Mouse (Mus musculus): ENCODE results near the gene Gramd4. TPM values are rescaled to one million over a fixed set of nuclear protein-coding genes. Genes with fewer than 3 reads are reported as not detected.

The Gramd4 gene
- polyA plus RNA-seq (2012; rRNA removed), result 6.2 and 7.3 TPM in 2 replicates

GRCm38 (mm10) chr15:86057413-86057812, at the start of gene Gramd4:
TSS of gene Gramd4 (plus strand) at chr15:86057695.

GRCm38 (mm10) chr15:86033191-86033841, 24.2 kb upstream of the Gramd4 start, which contains the start of gene Celsr1:
TSS of gene Celsr1 (minus strand) at chr15:86033777.

GRCm38 (mm10) chr15:86185689-86186569, 128.4 kb downstream of the Gramd4 start, which contains the start of gene Cerk:
TSS of gene Cerk (minus strand) at chr15:86186141.

Other genes starting within 250 kb of the Gramd4 start
- 13.5 and 16.0 TPM in 2 replicates for gene Cdpf1, start 246.0 kb upstream of the Gramd4 start, polyA plus RNA-seq (2012; rRNA removed)
- gene Pkdrej, start 236.0 kb upstream of the Gramd4 start, polyA plus RNA-seq (2012; rRNA removed), result 0.10 TPM in 2 replicates
- 3.2 and 4.2 TPM in 2 replicates for gene Ttc38, start 225.4 kb upstream of the Gramd4 start, polyA plus RNA-seq (2012; rRNA removed)
- 16.9 and 20.6 TPM in 2 replicates for gene Gtse1, start 197.9 kb upstream of the Gramd4 start, polyA plus RNA-seq (2012; rRNA removed)
- 13.6 and 14.3 TPM in 2 replicates for gene Trmu, start 178.4 kb upstream of the Gramd4 start, polyA plus RNA-seq (2012; rRNA removed)
- 0.12 and 0.14 TPM in 2 replicates for gene Celsr1, start 23.9 kb upstream of the Gramd4 start, polyA plus RNA-seq (2012; rRNA removed)
- gene Cerk, start 128.4 kb downstream of the Gramd4 start, polyA plus RNA-seq (2012; rRNA removed), result 2.4 and 2.8 TPM in 2 replicates
- 5.4 and 7.4 TPM in 2 replicates for gene Tbc1d22a, start 156.8 kb downstream of the Gramd4 start, polyA plus RNA-seq (2012; rRNA removed)

All from liver, embryonic 14 days (tissue).